Mouse (Mus musculus) mouse embryonic stem cell (cell line): ENCODE measurements around the gene Nupl2.

Source experiments
- in situ Hi-C, 2 experiments: fragments of 300-500 bp; cut with MboI; formaldehyde crosslinking; loops; 1 replicate in 1 of 2; 3 replicates in 1 of 2; pipeline ENCODE4 v1.14.3; 2019 to 2020; ENCODE audit warnings: low sequenced_read_pairs in 2 of 2, low pct_unique_long_range_greater_than_20kb in 1 of 2, mixed read lengths in 1 of 2; ENCODE audit not compliant: unreplicated experiment in 1 of 2

Gene Nupl2

DNA sequence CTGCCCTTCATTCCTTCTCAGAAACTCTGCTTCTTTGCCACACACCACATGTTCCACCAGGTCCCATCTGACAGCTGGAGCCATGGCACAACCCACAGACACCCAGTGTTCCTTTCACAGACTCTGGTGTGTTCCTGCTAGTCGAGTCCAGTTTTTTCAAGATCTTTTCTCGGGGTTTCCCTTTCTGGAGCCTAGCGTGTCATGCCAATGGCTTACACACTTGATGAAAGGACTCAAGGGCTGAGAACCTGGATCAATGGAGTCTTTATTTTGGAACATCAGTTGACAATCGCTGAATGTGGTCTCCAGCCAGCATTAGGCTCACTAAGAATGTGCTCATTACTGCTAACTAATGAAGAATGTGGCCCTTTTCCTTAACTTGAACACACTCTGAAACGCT is 37.7 kb downstream of the Nupl2 start:
- in situ Hi-C loops: no loop called here

DNA sequence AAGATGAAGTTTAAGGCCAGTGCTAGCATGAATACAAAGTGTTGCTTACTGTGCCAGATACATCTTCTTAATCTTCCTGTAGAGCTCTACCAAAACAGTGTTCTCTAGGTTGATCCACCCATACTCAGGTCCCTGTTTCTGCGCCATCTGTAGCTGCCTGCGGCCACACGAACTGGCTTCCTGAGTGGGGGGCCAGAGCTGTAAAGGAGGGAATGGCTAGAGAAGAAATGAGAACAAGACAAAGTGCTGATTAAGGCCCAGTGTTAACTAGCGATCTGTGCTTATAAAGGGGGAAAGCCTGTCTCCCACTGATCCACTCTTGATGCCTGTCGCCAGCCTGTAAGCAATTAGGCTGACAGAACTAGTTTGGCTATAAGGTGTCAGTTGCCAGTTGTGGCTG is 38.5 kb downstream of the Nupl2 start:
- in situ Hi-C loops: no loop called here

DNA sequence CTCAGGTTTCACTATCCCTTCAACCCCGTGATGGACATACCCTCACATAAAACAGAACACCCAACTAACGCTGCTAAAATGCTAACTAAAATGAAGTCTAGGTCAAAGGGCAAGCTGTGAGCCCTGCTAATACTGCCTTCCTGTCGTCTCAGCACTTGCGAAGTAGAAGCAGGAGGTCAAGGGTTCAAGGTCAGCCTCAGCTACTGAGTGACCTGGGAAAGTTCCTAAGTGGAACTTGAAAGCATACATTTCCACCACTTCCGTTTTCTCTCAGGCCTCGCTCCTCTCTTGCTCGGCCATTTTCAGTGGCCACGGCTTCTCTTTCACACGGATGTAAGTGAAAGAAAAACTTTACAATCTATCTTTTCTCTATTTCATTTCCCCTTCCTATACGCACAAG is 43.2 kb downstream of the Nupl2 start:
- in situ Hi-C loops: no loop called here

DNA sequence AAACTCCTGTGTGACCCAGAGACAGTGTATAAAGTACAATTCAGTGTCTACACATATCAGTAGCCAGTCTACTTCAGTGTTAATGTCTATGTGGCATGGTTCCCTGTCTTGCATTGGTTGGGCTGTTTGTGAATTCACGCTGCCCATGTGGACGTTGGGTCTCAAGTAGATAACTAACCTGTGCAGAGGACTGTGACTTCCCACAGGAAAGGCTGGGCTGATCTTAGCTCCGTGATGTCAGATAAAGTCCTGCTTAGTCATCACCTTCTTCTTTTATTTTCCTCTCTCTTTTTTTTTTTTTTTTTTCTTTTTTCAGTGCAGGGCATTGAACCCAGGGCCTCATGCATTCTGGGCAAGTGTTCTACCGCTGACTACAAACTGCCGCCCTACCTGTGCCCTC is 43.7 kb downstream of the Nupl2 start:
- in situ Hi-C loops: no loop called here

DNA sequence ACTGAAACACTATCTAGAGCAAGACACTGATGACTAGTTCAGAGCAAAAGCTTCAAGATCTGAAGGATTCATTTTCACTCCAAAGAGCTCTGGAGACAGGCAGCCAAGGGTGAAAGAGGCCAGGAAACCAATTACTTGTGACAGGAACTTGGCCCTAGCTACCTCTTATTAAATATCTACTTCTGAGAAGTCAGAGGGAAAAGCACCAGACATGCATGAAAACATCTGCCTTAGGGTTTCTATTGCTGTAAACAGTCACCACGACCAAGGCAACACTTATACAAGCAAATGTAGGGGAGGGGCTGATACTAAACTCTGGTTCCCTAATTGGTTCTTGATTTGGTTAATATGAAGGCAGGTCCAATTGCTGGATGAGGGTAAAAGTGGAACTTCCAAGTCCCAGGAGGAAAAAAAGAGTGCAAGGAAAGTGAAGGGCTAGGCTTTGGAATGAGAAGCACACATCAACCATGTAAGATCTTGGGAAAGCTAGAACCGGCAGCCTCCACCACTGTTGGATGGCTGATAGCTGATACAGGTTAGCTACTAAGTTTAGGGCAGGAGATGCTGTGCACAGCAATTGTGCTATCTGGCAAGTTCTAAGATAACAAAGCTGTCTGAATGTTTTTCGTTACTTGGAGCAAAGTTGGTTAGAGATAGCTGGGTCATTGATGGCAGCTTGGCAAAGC is 49.2 kb downstream of the Nupl2 start:
- in situ Hi-C loops: no loop called here

DNA sequence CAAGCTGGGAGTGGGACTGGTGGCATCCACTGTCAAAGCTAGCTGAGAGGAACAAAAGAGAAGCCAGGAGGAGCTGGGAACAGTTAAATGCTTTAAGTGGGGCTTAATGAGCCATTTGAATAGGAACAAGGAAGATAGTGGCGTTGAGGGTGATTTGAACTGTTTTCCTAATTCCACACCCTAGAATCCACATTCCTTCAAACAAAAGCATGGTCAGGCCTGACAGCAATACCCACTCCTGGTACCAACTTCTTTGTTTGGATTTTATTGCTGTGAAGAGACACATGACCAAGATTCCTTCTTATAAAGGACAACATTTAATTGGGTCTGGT is 49.8 kb downstream of the Nupl2 start:
- in situ Hi-C loops: no loop called here

DNA sequence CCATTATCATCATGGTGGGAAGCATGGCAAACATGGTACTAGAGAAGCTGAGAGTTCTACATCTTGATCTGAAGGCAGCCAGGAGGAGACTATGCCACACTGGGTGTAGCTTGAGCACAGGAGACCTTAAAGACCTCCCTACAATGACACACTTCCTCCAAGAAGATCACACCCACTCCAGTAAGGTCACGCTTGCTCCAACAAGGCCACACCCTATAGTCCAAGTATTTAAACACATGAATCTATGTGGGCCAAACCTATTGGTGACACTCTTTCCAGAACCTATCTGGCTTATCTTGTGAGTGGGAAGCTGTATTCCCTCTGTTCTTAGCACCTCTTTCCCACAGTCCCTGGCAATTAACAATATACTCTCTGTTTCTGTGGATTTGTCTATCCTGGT is 50.1 kb downstream of the Nupl2 start:
- in situ Hi-C loops: no loop called here
